Mouse (Mus musculus) spleen, adult 2 months (tissue): ENCODE data around the gene Tbx1.

Experiments
- CTCF ChIP-seq: fragments of 200-500 bp; IDR thresholded peaks from 2 replicates; pipeline ENCODE4 v1.5.1; 2011; ENCODE audit warnings: mild to moderate bottlenecking, inconsistent platforms; ENCODE audit not compliant: insufficient read depth, insufficient read length, insufficient replicate concordance; ENCODE audit errors: extremely low read depth
- POLR2A ChIP-seq: fragments of 200-500 bp; IDR thresholded peaks from 2 replicates; pipeline ENCODE4 v1.6.1; 2011; ENCODE audit warnings: low read depth, low read length, inconsistent platforms

- no peak for TF ChIP-seq CTCF
- no peak for TF ChIP-seq POLR2A
Observed at GRCm38 (mm10) chr16:18593930-18594329, 3.5 kb upstream of the Tbx1 start.
